Mouse (Mus musculus) heart, adult 8-10 months (tissue): ENCODE results near the gene Cdh6. TPM values are rescaled to one million over a fixed set of nuclear protein-coding genes. Genes with fewer than 3 reads are reported as not detected.

Source experiments
- DNase-seq: peaks from one replicate; pipeline ENCODE4 v3.0.0; 2022; ENCODE audit warnings: low spot score
- total RNA-seq, 4 experiments: library from RNA; stranded (reverse); gene quantifications; 2 replicates each; pipeline ENCODE4 v1.2.4; 2022

Cdh6 gene
- total RNA-seq, 4 experiments from 2014 or later = 0.26 to 0.31 (median 0.29) TPM

DNA sequence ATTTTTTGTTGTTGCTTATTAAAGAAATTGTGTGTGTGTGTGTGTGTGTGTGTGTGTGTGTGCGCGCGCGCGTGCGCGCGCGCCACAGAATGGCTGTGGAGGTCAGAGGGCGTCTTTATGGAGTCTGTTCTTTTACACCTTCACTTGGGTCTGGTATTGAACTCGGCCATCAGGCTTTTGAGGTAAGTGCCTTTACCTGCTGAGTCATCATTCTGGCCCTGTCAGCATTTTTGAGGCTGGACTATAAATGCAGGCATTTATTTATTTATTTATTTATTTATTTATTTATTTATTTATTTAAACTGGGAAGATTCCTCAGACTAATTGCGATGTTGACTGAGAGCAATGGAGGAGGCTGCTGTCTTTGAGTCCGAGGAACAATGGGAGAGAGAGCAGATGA lies 109.8 kb downstream of the Cdh6 start:
- no peak for DNase-seq

DNA sequence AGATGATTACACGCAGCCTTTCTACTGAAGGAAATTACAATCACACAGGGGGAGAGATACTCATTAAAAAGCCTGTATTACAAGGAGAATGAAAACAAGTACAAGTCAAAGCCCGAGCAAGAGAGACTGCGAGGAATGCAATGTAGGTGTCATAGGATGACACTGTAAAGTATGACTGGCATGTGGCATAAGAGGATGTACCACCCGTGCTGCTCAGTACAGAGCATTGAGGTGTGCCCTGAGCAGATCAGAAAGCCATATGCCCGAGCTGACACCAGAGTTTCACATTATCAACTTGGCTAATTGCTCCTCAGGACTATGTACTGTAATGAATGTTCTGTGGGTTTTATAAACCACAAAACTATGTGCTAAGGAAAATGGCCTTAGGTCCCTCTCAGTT lies 115.7 kb downstream of the Cdh6 start:
- no peak for DNase-seq

DNA sequence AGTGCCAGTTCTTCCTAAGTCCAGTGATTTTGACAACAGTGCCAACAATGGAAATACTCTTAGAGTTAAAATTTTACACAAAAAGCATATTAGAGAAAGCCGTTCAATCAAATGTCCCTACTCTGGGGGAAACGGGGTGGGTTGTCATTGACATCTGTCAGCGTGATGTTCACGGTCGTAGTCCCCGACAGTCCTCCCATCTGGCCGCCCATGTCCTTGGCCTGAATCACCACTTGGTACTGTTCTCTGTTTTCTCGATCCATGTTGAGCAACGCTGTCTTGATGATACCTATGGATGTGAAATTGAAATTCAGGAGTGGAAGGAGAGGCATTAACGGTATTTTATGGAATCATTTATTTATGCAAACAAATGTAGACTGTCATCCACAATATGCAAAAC lies 116.2 kb downstream of the Cdh6 start:
- DNase-seq = no peak

DNA sequence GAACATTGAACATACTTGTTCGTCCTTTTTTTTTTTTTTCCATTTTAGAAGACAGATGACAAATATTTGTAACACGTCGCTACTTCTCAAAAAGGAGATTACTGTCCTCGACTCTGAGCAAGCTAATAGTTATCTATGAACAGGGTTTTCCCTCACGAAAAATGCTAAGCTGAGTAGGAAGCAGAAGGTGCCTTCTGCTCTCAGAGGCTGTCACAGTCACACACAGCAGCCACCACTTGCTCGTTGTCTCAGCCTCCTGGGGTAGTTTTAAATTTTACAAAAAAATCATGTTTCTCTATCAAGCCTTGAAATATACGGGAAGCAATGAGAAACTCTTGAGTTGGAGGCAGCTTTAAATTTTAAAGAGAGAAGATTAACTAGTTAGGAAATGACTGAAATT lies 125.6 kb downstream of the Cdh6 start:
- no peak for DNase-seq

DNA sequence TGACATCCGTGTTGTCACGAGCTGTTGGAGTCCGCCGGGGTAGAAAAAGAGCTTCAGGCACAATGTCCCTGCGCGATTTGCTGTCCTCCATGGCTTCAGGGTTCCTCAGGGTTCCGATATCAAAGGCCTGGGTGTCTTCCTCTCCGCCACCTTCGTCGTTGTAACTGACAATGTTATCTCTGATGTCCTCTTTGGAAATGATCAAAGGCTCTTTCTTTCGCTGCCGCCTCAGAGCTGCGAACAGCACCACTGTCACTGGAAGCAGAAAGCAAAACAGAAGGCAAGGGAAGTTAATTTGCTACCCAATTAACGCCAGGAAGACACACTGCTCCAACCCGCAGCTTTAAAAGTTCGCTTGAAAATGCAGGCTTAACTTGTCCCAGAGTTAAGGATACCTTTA lies 139.0 kb downstream of the Cdh6 start:
- no peak for DNase-seq

DNA sequence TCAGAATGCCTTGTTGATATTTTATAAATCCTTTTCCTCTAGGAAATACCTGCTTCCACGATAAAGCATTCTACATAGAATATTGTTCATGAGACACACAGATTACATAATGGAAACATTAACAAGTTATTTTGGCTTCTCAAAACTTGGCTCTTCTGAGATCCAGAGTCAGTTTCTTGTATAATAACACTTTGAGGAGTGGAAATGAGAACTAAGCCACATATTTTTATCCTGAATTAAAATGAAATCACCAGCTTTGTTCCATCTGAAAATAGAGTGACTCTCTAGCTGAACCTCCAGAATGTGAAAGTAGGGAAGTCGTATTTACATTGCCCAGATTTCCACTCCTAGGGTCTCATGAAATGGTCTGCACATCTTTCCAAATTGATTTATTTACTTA lies 142.8 kb downstream of the Cdh6 start:
- no peak for DNase-seq

DNA sequence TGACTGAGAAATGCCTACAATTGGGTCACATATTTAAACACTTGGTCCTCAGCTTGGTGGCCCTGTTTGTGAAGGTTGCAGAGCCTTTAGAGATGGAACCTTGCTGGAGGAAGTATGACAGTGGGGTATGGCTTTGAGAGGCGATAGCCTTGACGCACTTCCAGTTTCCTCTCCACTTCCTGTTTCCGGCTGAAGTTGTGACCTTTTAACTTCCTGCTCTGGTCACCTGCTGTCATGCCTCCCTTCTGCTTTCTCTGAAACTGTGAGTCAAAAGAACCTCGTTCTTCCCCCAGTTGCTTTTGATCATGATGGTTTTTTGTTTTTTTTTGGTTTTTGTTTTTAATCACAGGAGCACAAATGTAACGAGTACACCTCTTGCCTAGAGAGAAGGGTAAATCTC lies 146.0 kb downstream of the Cdh6 start:
- no peak for DNase-seq

DNA sequence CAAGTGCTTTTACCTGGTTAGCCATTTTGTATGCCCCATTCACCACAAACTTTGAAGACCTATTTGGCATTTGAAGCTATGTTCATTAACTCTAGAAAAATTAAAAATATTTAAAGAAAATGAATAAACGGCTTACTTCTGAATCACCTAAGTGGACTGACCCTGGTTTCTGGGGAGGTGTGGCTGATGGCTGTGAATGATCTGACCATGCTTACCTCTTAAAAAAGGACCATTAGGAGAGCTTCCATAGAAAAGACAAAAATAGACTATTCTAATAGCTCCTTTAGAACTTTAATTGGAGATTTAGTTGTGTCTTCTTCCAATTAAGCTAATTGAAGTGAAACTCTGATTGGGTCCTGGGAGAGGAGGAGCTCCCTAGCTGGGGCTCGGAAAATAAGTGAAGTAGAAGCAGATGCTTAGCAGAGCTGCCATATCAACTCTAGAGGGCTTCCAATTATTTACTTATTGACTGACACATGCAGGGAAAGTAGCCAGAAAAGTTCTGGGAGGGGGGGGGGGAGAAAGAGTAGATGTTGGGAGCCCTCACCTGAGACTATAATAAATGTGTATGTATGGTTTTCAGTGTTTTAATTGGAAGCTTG lies 156.6 kb downstream of the Cdh6 start:
- DNase-seq = no peak

DNA sequence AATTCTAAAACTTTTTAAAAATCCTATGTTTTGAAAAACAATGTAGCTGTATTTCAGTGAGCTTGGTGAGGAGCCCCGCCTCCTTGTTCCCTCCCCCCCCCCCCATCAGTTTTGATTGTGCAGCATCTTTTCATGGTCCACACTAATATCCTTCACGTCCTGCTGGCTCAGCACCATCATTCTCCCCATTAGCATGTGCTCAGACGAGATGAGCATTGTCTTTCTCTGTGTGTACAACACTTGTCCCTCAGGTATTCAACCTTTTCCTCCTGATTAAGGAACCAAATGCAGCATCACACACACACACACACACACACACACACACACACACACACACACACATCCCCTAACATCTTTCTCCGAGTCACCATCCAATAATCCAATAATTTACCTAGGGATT lies 164.7 kb downstream of the Cdh6 start:
- DNase-seq = no peak

DNA sequence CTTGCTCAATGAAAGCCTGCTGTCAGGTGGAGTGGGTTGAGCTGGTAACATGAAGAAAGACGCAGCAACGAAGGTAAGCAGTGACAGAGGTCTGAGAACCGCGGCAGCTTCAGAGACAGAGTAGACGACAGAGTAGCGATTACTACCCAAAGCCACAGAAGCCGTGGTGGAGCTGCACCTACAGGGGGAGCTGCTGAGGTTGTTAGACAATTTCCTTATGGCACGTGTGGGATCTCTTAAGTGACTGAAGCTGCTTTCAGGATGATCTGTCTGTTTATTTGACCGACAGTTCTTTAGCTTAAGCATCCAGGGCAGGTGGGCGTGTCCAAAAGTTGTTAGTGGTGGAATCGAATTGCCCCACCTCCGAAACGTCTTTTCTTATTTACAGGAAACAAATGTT lies 167.5 kb downstream of the Cdh6 start:
- no peak for DNase-seq

DNA sequence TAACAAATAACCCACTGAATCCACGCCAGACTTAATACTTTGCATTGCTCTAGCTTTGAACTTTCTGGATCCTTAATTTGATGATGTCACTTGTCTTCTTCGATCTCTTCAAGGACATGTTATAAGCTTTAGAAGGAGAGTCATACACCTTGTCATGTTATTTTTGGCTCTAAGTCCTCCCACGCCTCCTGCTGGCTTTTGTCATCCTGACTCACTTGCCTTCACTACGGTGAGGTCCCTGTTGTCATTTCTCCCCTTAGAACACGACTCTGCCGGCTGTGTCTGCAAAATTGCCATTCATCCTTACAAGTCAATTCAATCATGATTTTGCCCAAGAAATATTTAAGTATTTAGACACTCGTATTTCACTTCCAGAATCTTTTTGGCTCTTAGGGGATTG lies 171.9 kb downstream of the Cdh6 start:
- DNase-seq = no peak

DNA sequence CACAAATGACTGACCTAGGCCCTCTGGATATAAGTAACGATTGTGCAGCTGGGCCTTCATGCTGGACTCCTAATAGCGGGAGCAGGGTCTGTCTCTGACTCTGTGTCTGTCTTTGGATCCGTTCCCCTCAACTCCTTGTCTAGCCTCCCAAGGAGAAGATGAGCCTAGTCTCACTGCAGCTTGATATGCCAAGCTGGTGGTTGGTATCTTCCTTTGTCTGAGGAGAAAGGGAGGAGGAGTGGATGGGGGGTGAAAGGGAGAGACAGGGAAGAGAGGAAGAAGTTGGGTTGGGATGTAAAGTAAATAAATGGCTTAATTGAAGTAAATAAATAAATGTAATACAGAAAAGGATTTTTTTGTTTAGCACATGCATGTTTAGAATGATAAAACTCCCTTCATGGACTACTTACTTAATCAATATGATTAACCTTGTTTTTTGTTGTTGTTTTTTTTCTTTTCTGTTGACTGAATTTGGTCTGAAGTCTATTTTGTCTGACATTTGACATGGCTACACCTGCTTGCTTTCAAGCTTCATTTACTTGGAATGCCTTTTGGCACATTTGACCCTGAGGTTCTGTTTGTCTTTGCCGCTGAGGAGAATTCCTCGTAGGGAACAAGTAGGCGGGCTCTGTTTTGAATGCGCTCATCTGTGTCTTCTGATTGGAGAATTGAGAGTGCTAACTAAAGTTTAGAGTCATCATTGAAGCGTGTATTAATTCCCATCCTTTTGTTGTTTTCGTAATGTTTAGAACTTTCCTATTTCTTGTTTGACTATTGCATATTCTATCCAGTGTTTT lies 178.7 kb downstream of the Cdh6 start:
- DNase-seq = no peak
